Mouse (Mus musculus): Measurements from ENCODE around the gene Mmd. TPM values are rescaled to one million over a fixed set of nuclear protein-coding genes. Genes with fewer than 3 reads are reported as not detected.

Mmd gene
- polyA plus RNA-seq, 1 experiment from 2014 or later: 44.6 TPM

- Histone ChIP-seq H3K36me3 (replicated peaks) (no peaks in the 10 kb centered on the region), H3K4me3 (no peak overlapping the region), H3K27ac (replicated peaks) (no peak overlapping the region), H3K27me3 (replicated peaks; ENCODE audit: low read depth, poor library complexity, severe bottlenecking) (no peaks in the 10 kb centered on the region), H3K4me1 (peaks cover 8% of the 10 kb centered on the region; the same call in 1 of the 2 replicates), H3K9me3 (no peaks in the 10 kb centered on the region)
- no peak for DNase-seq (ENCODE audit: low spot score)
- WGBS: 87% methylated on average over 5 of the region's 5 CpGs
These were observed 14.0 kb upstream of the Mmd start for GRCm38 (mm10) chr11:90235221-90235620.

- Histone ChIP-seq H3K4me3 (no peak overlapping the region), H3K9me3 (no peaks in the 10 kb centered on the region), H3K36me3 (replicated peaks) (no peaks in the 10 kb centered on the region), H3K4me1 (peaks cover 7% of the 10 kb centered on the region), H3K27ac (replicated peaks) (no peak overlapping the region), H3K27me3 (replicated peaks; ENCODE audit: low read depth, poor library complexity, severe bottlenecking) (no peaks in the 10 kb centered on the region)
- WGBS: 67% methylated on average over 5 of the region's 5 CpGs
- no peak for DNase-seq (ENCODE audit: low spot score)
These were observed 11.6 kb upstream of the Mmd start for GRCm38 (mm10) chr11:90237616-90238015.

GRCm38 (mm10) chr11:90238657-90239056, 10.6 kb upstream of the Mmd start:
- 36% methylated on average over 2 of the region's 2 CpGs for WGBS

GRCm38 (mm10) chr11:90240652-90241330, 8.5 kb upstream of the Mmd start:
- 28% methylated on average over 6 of the region's 6 CpGs for WGBS
- no peak for DNase-seq (ENCODE audit: low spot score)
- Histone ChIP-seq H3K9me3 (no peaks in the 10 kb centered on the region), H3K27me3 (replicated peaks; ENCODE audit: low read depth, poor library complexity, severe bottlenecking) (no peaks in the 10 kb centered on the region), H3K4me3 (no peak overlapping the region), H3K36me3 (replicated peaks) (no peaks in the 10 kb centered on the region), H3K27ac (replicated peaks) (no peak overlapping the region), H3K4me1 (peaks cover 7% of the 10 kb centered on the region)

More at GRCm38 (mm10) chr11:90238657-90239056, 10.6 kb upstream of the Mmd start:
- no peak overlapping the region for H3K4me3 ChIP-seq
- no peaks in the 10 kb centered on the region for H3K36me3 ChIP-seq (replicated peaks)
- H3K9me3 ChIP-seq: no peaks in the 10 kb centered on the region
- DNase-seq (ENCODE audit: low spot score): no peak
- H3K27me3 ChIP-seq (replicated peaks; ENCODE audit: low read depth, poor library complexity, severe bottlenecking): no peaks in the 10 kb centered on the region
- peaks cover 7% of the 10 kb centered on the region for H3K4me1 ChIP-seq
- no peak overlapping the region for H3K27ac ChIP-seq (replicated peaks)

GRCm38 (mm10) chr11:90241874-90242273, 7.4 kb upstream of the Mmd start:
- Histone ChIP-seq H3K4me3 (no peak overlapping the region), H3K4me1 (peaks cover 7% of the 10 kb centered on the region), H3K9me3 (no peaks in the 10 kb centered on the region), H3K36me3 (replicated peaks) (no peaks in the 10 kb centered on the region), H3K27ac (replicated peaks) (no peak overlapping the region), H3K27me3 (replicated peaks; ENCODE audit: low read depth, poor library complexity, severe bottlenecking) (no peaks in the 10 kb centered on the region)
- no peak for DNase-seq (ENCODE audit: low spot score)
- 92% methylated on average over 2 of the region's 2 CpGs for WGBS

GRCm38 (mm10) chr11:90243300-90243699, 6.0 kb upstream of the Mmd start:
- Histone ChIP-seq H3K36me3 (replicated peaks) (no peaks in the 10 kb centered on the region), H3K27me3 (replicated peaks; ENCODE audit: low read depth, poor library complexity, severe bottlenecking) (no peaks in the 10 kb centered on the region), H3K4me3 (no peak overlapping the region), H3K9me3 (no peaks in the 10 kb centered on the region), H3K27ac (replicated peaks) (no peak overlapping the region), H3K4me1 (peaks cover 7% of the 10 kb centered on the region)
- WGBS: 98% methylated on average over 2 of the region's 2 CpGs
- DNase-seq (ENCODE audit: low spot score): no peak

GRCm38 (mm10) chr11:90245630-90246029, 3.6 kb upstream of the Mmd start:
- peaks cover 23% of the 10 kb centered on the region for H3K4me1 ChIP-seq
- H3K4me3 ChIP-seq: no peak overlapping the region
- no peaks in the 10 kb centered on the region for H3K27me3 ChIP-seq (replicated peaks; ENCODE audit: low read depth, poor library complexity, severe bottlenecking)
- no peak overlapping the region for H3K27ac ChIP-seq (replicated peaks)
- no peak for DNase-seq (ENCODE audit: low spot score)
- H3K36me3 ChIP-seq (replicated peaks): no peaks in the 10 kb centered on the region
- WGBS: 87% methylated on average over 6 of the region's 6 CpGs
- H3K9me3 ChIP-seq: no peaks in the 10 kb centered on the region

- Histone ChIP-seq H3K27ac (replicated peaks) (no peak overlapping the region), H3K9me3 (no peaks in the 10 kb centered on the region), H3K27me3 (replicated peaks; ENCODE audit: low read depth, poor library complexity, severe bottlenecking) (no peaks in the 10 kb centered on the region), H3K4me1 (peaks cover 26% of the 10 kb centered on the region), H3K36me3 (replicated peaks) (no peaks in the 10 kb centered on the region), H3K4me3 (no peak overlapping the region)
- WGBS: 84% methylated on average over 4 of the region's 4 CpGs
- DNase-seq (ENCODE audit: low spot score): no peak
These were observed 2.6 kb upstream of the Mmd start for GRCm38 (mm10) chr11:90246676-90247075.

GRCm38 (mm10) chr11:90247793-90248192, 1.5 kb upstream of the Mmd start:
- H3K9me3 ChIP-seq: no peaks in the 10 kb centered on the region
- 72% methylated on average over 4 of the region's 4 CpGs for WGBS
- no peaks in the 10 kb centered on the region for H3K27me3 ChIP-seq (replicated peaks; ENCODE audit: low read depth, poor library complexity, severe bottlenecking)
- peaks cover 6% of the 10 kb centered on the region; the same call in 1 of the 2 replicates for H3K36me3 ChIP-seq (replicated peaks)
- no peak overlapping the region for H3K4me3 ChIP-seq
- H3K27ac ChIP-seq (replicated peaks): no peak overlapping the region
- peaks cover 37% of the 10 kb centered on the region for H3K4me1 ChIP-seq
- DNase-seq (ENCODE audit: low spot score): no peak

GRCm38 (mm10) chr11:90249701-90250141, 465 bp downstream of the Mmd start:
- Histone ChIP-seq H3K4me1 (peaks cover 38% of the 10 kb centered on the region), H3K36me3 (replicated peaks) (peaks cover 16% of the 10 kb centered on the region; the same call in 1 of the 2 replicates), H3K27ac (replicated peaks) (peak overlapping the region; percentile 95), H3K4me3 (peak overlapping the region; percentile 75), H3K27me3 (replicated peaks; ENCODE audit: low read depth, poor library complexity, severe bottlenecking) (no peaks in the 10 kb centered on the region), H3K9me3 (no peaks in the 10 kb centered on the region)
- WGBS: 0% methylated on average over 22 of the region's 22 CpGs
- DNase-seq (ENCODE audit: low spot score): no peak

- peak overlapping the region; percentile 75 for H3K4me3 ChIP-seq
- H3K27me3 ChIP-seq (replicated peaks; ENCODE audit: low read depth, poor library complexity, severe bottlenecking): no peaks in the 10 kb centered on the region
- DNase-seq (ENCODE audit: low spot score): peak; percentile 39
- peaks cover 38% of the 10 kb centered on the region for H3K4me1 ChIP-seq
- H3K27ac ChIP-seq (replicated peaks): peak overlapping the region; percentile 95
- WGBS: 2% methylated on average over 9 of the region's 9 CpGs
- H3K36me3 ChIP-seq (replicated peaks): peaks cover 16% of the 10 kb centered on the region; the same call in 1 of the 2 replicates
- H3K9me3 ChIP-seq: no peaks in the 10 kb centered on the region
These were observed 933 bp downstream of the Mmd start for GRCm38 (mm10) chr11:90250189-90250588.

- H3K36me3 ChIP-seq (replicated peaks): peaks cover 16% of the 10 kb centered on the region; the same call in 1 of the 2 replicates
- WGBS: 77% methylated on average over 7 of the region's 7 CpGs
- H3K27ac ChIP-seq (replicated peaks): peak overlapping the region; percentile 95
- H3K4me3 ChIP-seq: peak overlapping the region; percentile 75
- no peak for DNase-seq (ENCODE audit: low spot score)
- no peaks in the 10 kb centered on the region for H3K27me3 ChIP-seq (replicated peaks; ENCODE audit: low read depth, poor library complexity, severe bottlenecking)
- no peaks in the 10 kb centered on the region for H3K9me3 ChIP-seq
- peaks cover 42% of the 10 kb centered on the region for H3K4me1 ChIP-seq
These were observed 1.5 kb downstream of the Mmd start for GRCm38 (mm10) chr11:90250730-90251129.

- WGBS: 46% methylated on average over 2 of the region's 2 CpGs
- H3K4me3 ChIP-seq: no peak overlapping the region
These were observed 2.7 kb downstream of the Mmd start for GRCm38 (mm10) chr11:90251923-90252322.

More at GRCm38 (mm10) chr11:90251923-90252322, 2.7 kb downstream of the Mmd start:
- Histone ChIP-seq H3K36me3 (replicated peaks) (peaks cover 19% of the 10 kb centered on the region; the same call in 1 of the 2 replicates), H3K4me1 (peaks cover 47% of the 10 kb centered on the region), H3K27me3 (replicated peaks; ENCODE audit: low read depth, poor library complexity, severe bottlenecking) (no peaks in the 10 kb centered on the region), H3K9me3 (no peaks in the 10 kb centered on the region), H3K27ac (replicated peaks) (no peak overlapping the region)
- DNase-seq (ENCODE audit: low spot score): no peak
